Mouse (Mus musculus): ENCODE measurements around the gene Actn2. TPM values are rescaled to one million over a fixed set of nuclear protein-coding genes. Genes with fewer than 3 reads are reported as not detected.

Gene Actn2
- polyA plus RNA-seq, 1 experiment = 0.07 TPM

DNA sequence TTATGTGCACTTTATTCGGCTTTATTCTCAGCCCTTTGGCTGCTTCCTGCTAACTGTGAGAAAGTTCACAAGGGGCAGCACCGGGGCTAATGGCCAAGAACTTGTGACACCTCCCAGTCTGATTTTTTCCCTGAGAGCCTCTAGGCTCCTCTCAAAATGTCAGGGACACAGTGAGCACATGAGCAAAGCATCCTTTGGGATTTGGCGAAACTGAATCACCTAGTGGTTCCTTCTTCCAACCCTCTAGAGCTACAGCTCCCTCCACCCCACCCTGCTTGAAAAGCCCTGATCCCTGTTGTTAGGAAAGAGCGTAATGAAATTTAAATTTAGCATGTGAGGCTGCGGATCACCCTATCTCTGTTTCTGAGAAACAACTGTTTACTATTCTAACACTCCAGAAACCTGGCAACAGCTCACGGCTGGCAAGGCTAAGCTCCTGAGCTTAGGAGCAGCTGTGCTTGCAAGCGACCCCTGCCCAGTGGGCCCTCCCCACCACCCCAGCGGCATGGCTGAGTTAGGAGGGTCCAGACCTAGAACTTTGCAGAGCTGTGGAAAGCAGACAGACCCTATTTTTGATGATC lies 28.6 kb upstream of the Actn2 start:
- Histone ChIP-seq H3K27me3 (ENCODE audit: control insufficient read depth, insufficient read depth, insufficient read length) (peaks cover 3% of the 10 kb centered on the region), H3K36me3 (ENCODE audit: control insufficient read depth, insufficient read depth) (no peaks in the 10 kb centered on the region), H3K4me3 (ENCODE audit: insufficient read depth, poor library complexity, severe bottlenecking) (no peak overlapping the region), H3K79me3 (ENCODE audit: low read depth) (no peaks in the 10 kb centered on the region), H3K79me2 (ENCODE audit: control insufficient read depth, insufficient read depth) (no peaks in the 10 kb centered on the region), H3ac (ENCODE audit: control insufficient read depth, insufficient read length, low read depth) (no peak overlapping the region)
- TF ChIP-seq MYOG (IDR thresholded peaks at IDR 0.05; ENCODE audit: control insufficient read depth, extremely low read depth, insufficient read length) = no peak
- TF ChIP-seq CTCF (IDR thresholded peaks at IDR 0.05; ENCODE audit: control insufficient read depth, insufficient read depth, insufficient read length) = no peak
- TF ChIP-seq CEBPB (IDR thresholded peaks at IDR 0.05; ENCODE audit: low read depth) = no peak
- no peak for TF ChIP-seq FOSL1 (IDR thresholded peaks at IDR 0.05; ENCODE audit: insufficient read depth, low read length, poor library complexity, severe bottlenecking)
- TF ChIP-seq MAX (IDR thresholded peaks at IDR 0.05) = no peak

DNA sequence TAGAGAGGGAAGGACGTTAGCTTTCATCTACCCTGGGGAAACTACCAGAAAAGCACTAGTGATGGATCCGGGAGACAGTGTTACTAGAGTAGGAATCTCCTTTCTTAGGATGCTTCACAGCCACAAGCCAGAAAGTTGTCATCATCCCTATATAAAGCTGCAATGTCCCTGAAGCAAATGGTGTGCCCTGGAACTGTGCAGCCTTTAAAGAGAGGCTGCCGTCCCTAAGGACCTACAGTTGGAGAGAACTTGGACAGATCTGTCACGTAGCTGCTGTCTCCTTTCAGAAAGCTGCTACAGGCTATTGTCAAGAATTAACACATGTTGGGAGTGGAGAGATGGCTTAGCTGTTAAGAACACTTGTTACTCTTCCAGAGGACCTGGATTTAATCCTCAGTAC lies 20.9 kb upstream of the Actn2 start:
- H3K79me2 ChIP-seq (ENCODE audit: control insufficient read depth, insufficient read depth) = no peaks in the 10 kb centered on the region
- TF ChIP-seq MYOD1 (IDR thresholded peaks at IDR 0.05; ENCODE audit: control insufficient read depth, insufficient read length, low read depth) (no peak), USF1 (IDR thresholded peaks at IDR 0.05; ENCODE audit: low read depth) (no peak), CTCF (IDR thresholded peaks at IDR 0.05; ENCODE audit: control insufficient read depth, insufficient read depth, insufficient read length) (no peak), MYOG (IDR thresholded peaks at IDR 0.05; ENCODE audit: control insufficient read depth, extremely low read depth, insufficient read length) (no peak), CEBPB (IDR thresholded peaks at IDR 0.05; ENCODE audit: low read depth) (no peak), MAX (IDR thresholded peaks at IDR 0.05) (no peak), FOSL1 (IDR thresholded peaks at IDR 0.05; ENCODE audit: insufficient read depth, low read length, poor library complexity, severe bottlenecking) (no peak)
- H3K79me3 ChIP-seq (ENCODE audit: low read depth) = no peaks in the 10 kb centered on the region
- peaks cover 5% of the 10 kb centered on the region for H3K27me3 ChIP-seq (ENCODE audit: control insufficient read depth, insufficient read depth, insufficient read length)
- no peaks in the 10 kb centered on the region for H3K36me3 ChIP-seq (ENCODE audit: control insufficient read depth, insufficient read depth)
- no peak overlapping the region for H3K4me3 ChIP-seq (ENCODE audit: insufficient read depth, poor library complexity, severe bottlenecking)
- H3ac ChIP-seq (ENCODE audit: control insufficient read depth, insufficient read length, low read depth) = no peak overlapping the region

DNA sequence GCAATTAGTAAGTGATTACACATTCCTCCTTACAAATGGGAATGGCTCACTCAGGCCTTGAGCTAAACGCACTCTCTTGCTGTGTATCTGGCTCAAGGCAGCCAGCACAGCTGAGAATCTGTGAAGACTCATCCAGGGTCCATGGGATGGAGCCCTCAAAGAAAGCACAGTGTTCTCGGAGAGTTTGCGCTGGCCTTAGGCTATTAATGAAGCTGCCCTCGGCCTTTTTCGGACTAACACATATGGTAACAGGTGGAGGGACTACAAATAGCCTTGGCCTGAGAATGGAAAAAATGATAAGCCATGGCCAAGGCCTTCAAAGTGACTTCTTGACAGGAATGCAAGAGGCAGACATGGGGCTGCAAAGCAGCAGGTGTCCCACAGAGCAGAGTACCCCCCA lies 17.0 kb upstream of the Actn2 start:
- Histone ChIP-seq H3K36me3 (ENCODE audit: control insufficient read depth, insufficient read depth) (no peaks in the 10 kb centered on the region), H3K4me3 (ENCODE audit: insufficient read depth, poor library complexity, severe bottlenecking) (no peak overlapping the region), H3K79me3 (ENCODE audit: low read depth) (no peaks in the 10 kb centered on the region), H3K79me2 (ENCODE audit: control insufficient read depth, insufficient read depth) (no peaks in the 10 kb centered on the region), H3K27me3 (ENCODE audit: control insufficient read depth, insufficient read depth, insufficient read length) (peaks cover 10% of the 10 kb centered on the region), H3ac (ENCODE audit: control insufficient read depth, insufficient read length, low read depth) (no peak overlapping the region)
- TF ChIP-seq CTCF (IDR thresholded peaks at IDR 0.05; ENCODE audit: control insufficient read depth, insufficient read depth, insufficient read length) (no peak), FOSL1 (IDR thresholded peaks at IDR 0.05; ENCODE audit: insufficient read depth, low read length, poor library complexity, severe bottlenecking) (no peak), MYOD1 (IDR thresholded peaks at IDR 0.05; ENCODE audit: control insufficient read depth, insufficient read length, low read depth) (no peak)

DNA sequence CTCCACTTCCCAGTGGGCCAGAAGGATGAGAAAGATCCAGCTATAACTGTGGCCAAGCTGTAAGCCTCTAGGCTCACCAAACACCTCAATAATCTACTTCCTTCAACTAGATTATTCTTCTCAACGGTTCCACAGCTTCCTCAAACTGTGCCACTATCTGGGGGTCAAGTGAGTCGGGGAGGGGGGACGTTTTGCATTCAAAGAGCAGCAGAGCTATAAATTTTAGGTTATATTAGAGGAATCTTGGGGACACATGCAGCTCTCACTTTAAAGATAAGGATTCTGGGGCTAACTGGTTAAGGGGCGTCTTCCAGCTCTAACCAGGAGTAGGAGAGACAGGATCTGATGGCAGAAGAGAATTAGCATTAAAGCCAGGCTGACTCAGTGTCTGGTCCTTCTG lies 15.6 kb upstream of the Actn2 start:
- TF ChIP-seq MYOD1 (IDR thresholded peaks at IDR 0.05; ENCODE audit: control insufficient read depth, insufficient read length, low read depth) (no peak), MAX (IDR thresholded peaks at IDR 0.05) (no peak), USF1 (IDR thresholded peaks at IDR 0.05; ENCODE audit: low read depth) (no peak), CTCF (IDR thresholded peaks at IDR 0.05; ENCODE audit: control insufficient read depth, insufficient read depth, insufficient read length) (no peak), MYOG (IDR thresholded peaks at IDR 0.05; ENCODE audit: control insufficient read depth, extremely low read depth, insufficient read length) (no peak), FOSL1 (IDR thresholded peaks at IDR 0.05; ENCODE audit: insufficient read depth, low read length, poor library complexity, severe bottlenecking) (no peak), CEBPB (IDR thresholded peaks at IDR 0.05; ENCODE audit: low read depth) (no peak)
- Histone ChIP-seq H3ac (ENCODE audit: control insufficient read depth, insufficient read length, low read depth) (no peak overlapping the region), H3K4me3 (ENCODE audit: insufficient read depth, poor library complexity, severe bottlenecking) (no peak overlapping the region), H3K79me3 (ENCODE audit: low read depth) (no peaks in the 10 kb centered on the region), H3K36me3 (ENCODE audit: control insufficient read depth, insufficient read depth) (no peaks in the 10 kb centered on the region), H3K27me3 (ENCODE audit: control insufficient read depth, insufficient read depth, insufficient read length) (peaks cover 10% of the 10 kb centered on the region), H3K79me2 (ENCODE audit: control insufficient read depth, insufficient read depth) (no peaks in the 10 kb centered on the region)

DNA sequence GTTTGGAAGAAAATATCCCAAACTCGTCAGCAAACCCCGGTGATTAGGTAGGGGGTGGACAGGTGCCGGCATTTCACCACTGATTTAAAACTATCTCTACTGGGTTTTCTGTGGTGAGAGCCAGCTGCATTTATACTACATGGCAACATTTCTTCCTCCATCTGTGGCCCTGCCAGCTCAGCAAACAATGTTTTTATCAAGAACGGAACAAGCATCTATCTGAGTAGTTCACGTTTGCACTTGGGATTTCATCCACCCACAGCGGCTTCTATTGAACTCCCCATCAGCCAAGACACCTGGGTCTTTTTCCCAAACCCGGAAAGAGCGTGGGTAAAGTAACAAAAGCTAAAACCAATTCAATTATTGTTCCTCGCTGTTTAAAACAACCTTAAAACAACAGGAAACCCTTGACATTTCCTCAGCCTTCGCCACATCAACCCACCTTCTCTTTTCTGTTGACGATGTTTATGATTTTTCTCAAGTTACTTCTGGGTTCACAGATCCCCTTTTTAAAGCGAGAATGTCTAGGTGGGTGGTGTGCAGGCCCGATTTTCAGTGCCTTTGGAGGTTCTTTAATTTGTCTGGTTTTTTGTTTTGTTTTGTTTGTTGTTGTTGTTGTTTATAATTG lies 8.8 kb upstream of the Actn2 start:
- peaks cover 7% of the 10 kb centered on the region for H3K27me3 ChIP-seq (ENCODE audit: control insufficient read depth, insufficient read depth, insufficient read length)
- H3K79me3 ChIP-seq (ENCODE audit: low read depth) = no peaks in the 10 kb centered on the region
- TF ChIP-seq MYOD1 (IDR thresholded peaks at IDR 0.05; ENCODE audit: control insufficient read depth, insufficient read length, low read depth) (no peak), USF1 (IDR thresholded peaks at IDR 0.05; ENCODE audit: low read depth) (no peak), CTCF (IDR thresholded peaks at IDR 0.05; ENCODE audit: control insufficient read depth, insufficient read depth, insufficient read length) (no peak), MAX (IDR thresholded peaks at IDR 0.05) (no peak), MYOG (IDR thresholded peaks at IDR 0.05; ENCODE audit: control insufficient read depth, extremely low read depth, insufficient read length) (no peak), FOSL1 (IDR thresholded peaks at IDR 0.05; ENCODE audit: insufficient read depth, low read length, poor library complexity, severe bottlenecking) (no peak), CEBPB (IDR thresholded peaks at IDR 0.05; ENCODE audit: low read depth) (no peak)
- no peaks in the 10 kb centered on the region for H3K79me2 ChIP-seq (ENCODE audit: control insufficient read depth, insufficient read depth)
- no peak overlapping the region for H3K4me3 ChIP-seq (ENCODE audit: insufficient read depth, poor library complexity, severe bottlenecking)
- no peaks in the 10 kb centered on the region for H3K36me3 ChIP-seq (ENCODE audit: control insufficient read depth, insufficient read depth)
- H3ac ChIP-seq (ENCODE audit: control insufficient read depth, insufficient read length, low read depth) = no peak overlapping the region

DNA sequence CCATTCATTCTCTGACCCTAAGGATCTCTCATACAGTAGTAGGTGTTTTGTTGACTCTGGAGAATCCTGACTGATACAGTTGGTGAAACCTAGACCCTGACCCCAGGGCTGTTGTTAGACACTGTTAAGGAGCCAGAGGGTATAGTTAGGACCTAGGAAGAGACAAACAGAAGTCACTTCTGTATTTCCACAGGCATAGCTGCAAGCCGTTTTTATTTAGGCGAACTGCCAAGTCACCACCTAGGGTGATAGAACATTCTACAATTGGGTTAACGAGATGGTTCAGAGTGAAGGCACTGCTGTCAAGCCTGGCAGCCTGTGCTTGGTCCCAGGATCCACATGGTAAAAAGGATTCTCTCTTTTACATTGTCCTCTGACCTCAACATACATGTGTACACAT lies 6.3 kb upstream of the Actn2 start:
- Histone ChIP-seq H3K79me3 (ENCODE audit: low read depth) (no peaks in the 10 kb centered on the region), H3K79me2 (ENCODE audit: control insufficient read depth, insufficient read depth) (no peaks in the 10 kb centered on the region), H3K27me3 (ENCODE audit: control insufficient read depth, insufficient read depth, insufficient read length) (peaks cover 7% of the 10 kb centered on the region), H3ac (ENCODE audit: control insufficient read depth, insufficient read length, low read depth) (no peak overlapping the region), H3K4me3 (ENCODE audit: insufficient read depth, poor library complexity, severe bottlenecking) (no peak overlapping the region), H3K36me3 (ENCODE audit: control insufficient read depth, insufficient read depth) (no peaks in the 10 kb centered on the region)
- TF ChIP-seq FOSL1 (IDR thresholded peaks at IDR 0.05; ENCODE audit: insufficient read depth, low read length, poor library complexity, severe bottlenecking) (no peak), MAX (IDR thresholded peaks at IDR 0.05) (no peak), USF1 (IDR thresholded peaks at IDR 0.05; ENCODE audit: low read depth) (no peak), MYOD1 (IDR thresholded peaks at IDR 0.05; ENCODE audit: control insufficient read depth, insufficient read length, low read depth) (no peak), CTCF (IDR thresholded peaks at IDR 0.05; ENCODE audit: control insufficient read depth, insufficient read depth, insufficient read length) (no peak), CEBPB (IDR thresholded peaks at IDR 0.05; ENCODE audit: low read depth) (no peak), MYOG (IDR thresholded peaks at IDR 0.05; ENCODE audit: control insufficient read depth, extremely low read depth, insufficient read length) (no peak)

All from C2C12 (cell line).